Mouse (Mus musculus) ES-E14 (cell line): ENCODE data around the gene Lrmp. TPM values are rescaled to one million over a fixed set of nuclear protein-coding genes. Genes with fewer than 3 reads are reported as not detected.
"Not testable (repeated sequence)": the region's sequence is repeated elsewhere in the genome, so short reads cannot be mapped to it uniquely, and the experiment has no call there.

Experiments used
- DNase-seq: peaks from one replicate; pipeline ENCODE4 v3.0.0-alpha.2; 2013; ENCODE audit warnings: low read depth, low spot score
- H3K27ac ChIP-seq: 2 replicates; pipeline ENCODE4 v1.5.1; 2012; ENCODE audit warnings: low read depth, mild to moderate bottlenecking, low read length, moderate library complexity, mixed read lengths; ENCODE audit not compliant: poor library complexity, insufficient read depth, severe bottlenecking
- H3K36me3 ChIP-seq: 2 replicates; pipeline ENCODE4 v1.6.1; 2012; ENCODE audit warnings: mild to moderate bottlenecking, low read length, moderate library complexity, mixed read lengths; ENCODE audit not compliant: control insufficient read depth, poor library complexity, insufficient read depth, severe bottlenecking
- H3K4me1 ChIP-seq, 2 experiments: fragments of 150-350 bp in 1 of 2; sonication (generic) in 1 of 2; 2 replicates each; pipeline ENCODE4 v1.6.1; 2012; ENCODE audit warnings: low read length in 2 of 2, mild to moderate bottlenecking in 1 of 2, mixed read lengths in 1 of 2; ENCODE audit not compliant: control insufficient read depth in 2 of 2, insufficient read depth in 2 of 2, poor library complexity in 1 of 2
- H3K4me3 ChIP-seq, 2 experiments: fragments of 150-350 bp in 1 of 2; sonication (generic) in 1 of 2; 2 replicates each; pipeline ENCODE4 v1.5.1; 2012; ENCODE audit warnings: low read length in 2 of 2, low read depth in 1 of 2, mild to moderate bottlenecking in 1 of 2, mixed read lengths in 1 of 2; ENCODE audit not compliant: insufficient read depth in 1 of 2, poor library complexity in 1 of 2, severe bottlenecking in 1 of 2
- H3K9ac ChIP-seq: 2 replicates; pipeline ENCODE4 v1.6.1; 2012; ENCODE audit warnings: low read depth, mild to moderate bottlenecking, low read length, mixed read lengths; ENCODE audit not compliant: poor library complexity, insufficient read depth, severe bottlenecking
- H3K9me3 ChIP-seq: fragments of 150-350 bp; sonication (generic); 2 replicates; pipeline ENCODE4 v1.6.1; 2012; ENCODE audit warnings: low read depth, mild to moderate bottlenecking, low read length; ENCODE audit not compliant: control insufficient read depth, insufficient read depth
- CHD2 ChIP-seq: IDR thresholded peaks from 2 replicates; pipeline ENCODE4 v1.6.1; 2014; ENCODE audit warnings: mild to moderate bottlenecking, low read depth, low read length, inconsistent platforms
- HCFC1 ChIP-seq: IDR thresholded peaks from 2 replicates; pipeline ENCODE4 v1.6.1; 2012; ENCODE audit warnings: low read length, inconsistent platforms, borderline replicate concordance; ENCODE audit not compliant: insufficient read depth
- MAFK ChIP-seq: IDR thresholded peaks from 2 replicates; pipeline ENCODE4 v1.6.1; 2014; ENCODE audit warnings: mild to moderate bottlenecking, low read depth, low read length, inconsistent platforms; ENCODE audit not compliant: insufficient read depth
- ZC3H11A ChIP-seq: IDR thresholded peaks from 2 replicates; pipeline ENCODE4 v1.6.1; 2012; ENCODE audit warnings: low read depth, mild to moderate bottlenecking, inconsistent platforms, low read length, borderline replicate concordance
- ZNF384 ChIP-seq: IDR thresholded peaks from 2 replicates; pipeline ENCODE4 v1.6.1; 2012; ENCODE audit warnings: low read depth, low read length, inconsistent platforms
- in situ Hi-C, 2 experiments: fragments of 600-800 bp; cut with MboI; formaldehyde crosslinking; loops; one replicate each; pipeline ENCODE4 v1.15.1; 2025; ENCODE audit warnings: low sequenced_read_pairs in 2 of 2, inconsistent platforms in 1 of 2; ENCODE audit not compliant: unreplicated experiment in 2 of 2
- total RNA-seq: library from RNA; depleted of rRNA; stranded (reverse); fragments of 300-350 nt; gene quantifications from 2 replicates; pipeline ENCODE4 v1.2.3, GENCODE M21; 2012

Lrmp gene
- total RNA-seq, 1 experiment, result 10.4 TPM

GRCm38 (mm10) chr6:145131991-145132390, 16.5 kb downstream of the Lrmp start:
- in situ Hi-C loops, result no loop called here
- DNase-seq, result no peak
- Histone ChIP-seq H3K36me3 (no peaks in the 10 kb centered on the region), H3K4me3 (no peak overlapping the region), H3K27ac (no peak overlapping the region), H3K4me1 (0 out of 4 replicates have a peak, but pooled peaks cover 0 to 1% of the 10 kb centered on the region in 2 experiments), H3K9me3 (no peaks in the 10 kb centered on the region), H3K9ac (no peak overlapping the region)
- TF ChIP-seq ZC3H11A (no peak), CHD2 (no peak), HCFC1 (no peak), MAFK (no peak), ZNF384 (no peak)

DNA sequence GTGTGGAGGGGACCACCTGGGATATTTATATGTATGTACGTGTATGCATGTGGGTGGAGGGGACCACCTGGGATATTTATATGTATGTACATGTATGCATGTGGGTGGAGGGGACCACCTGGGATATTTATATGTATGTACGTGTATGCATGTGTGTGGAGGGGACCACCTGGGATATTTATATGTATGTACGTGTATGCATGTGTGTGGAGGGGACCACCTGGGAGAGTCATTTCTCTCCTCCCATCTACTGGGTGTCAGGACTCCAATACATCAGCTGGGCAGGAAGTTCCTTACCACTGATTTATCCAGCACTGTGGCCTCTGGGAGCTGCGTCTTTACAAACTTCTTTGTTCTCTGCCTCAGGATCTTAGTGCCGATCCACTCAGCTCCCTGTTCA, 17.5 kb downstream of the Lrmp start:
- H3K4me3 ChIP-seq, H3K9me3 ChIP-seq, H3K4me1 ChIP-seq, H3K27ac ChIP-seq, H3K9ac ChIP-seq, H3K36me3 ChIP-seq, DNase-seq, in situ Hi-C loops: not testable (repeated sequence)

GRCm38 (mm10) chr6:145135295-145135694, 19.8 kb downstream of the Lrmp start:
- H3K4me1 ChIP-seq, result peaks cover 1 to 4% of the 10 kb centered on the region in 2 experiments; a peak in 1 of 4 replicates
- no peaks in the 10 kb centered on the region for H3K9me3 ChIP-seq
- DNase-seq, result no peak
- no peak overlapping the region for H3K27ac ChIP-seq
- TF ChIP-seq HCFC1, result no peak
- no peak for TF ChIP-seq ZC3H11A
- TF ChIP-seq CHD2, result no peak
- no peak for TF ChIP-seq MAFK
- no peak for TF ChIP-seq ZNF384
- no peaks in the 10 kb centered on the region for H3K36me3 ChIP-seq
- H3K4me3 ChIP-seq, result no peak overlapping the region
- H3K9ac ChIP-seq, result no peak overlapping the region
- in situ Hi-C loops, result no loop called here

DNA sequence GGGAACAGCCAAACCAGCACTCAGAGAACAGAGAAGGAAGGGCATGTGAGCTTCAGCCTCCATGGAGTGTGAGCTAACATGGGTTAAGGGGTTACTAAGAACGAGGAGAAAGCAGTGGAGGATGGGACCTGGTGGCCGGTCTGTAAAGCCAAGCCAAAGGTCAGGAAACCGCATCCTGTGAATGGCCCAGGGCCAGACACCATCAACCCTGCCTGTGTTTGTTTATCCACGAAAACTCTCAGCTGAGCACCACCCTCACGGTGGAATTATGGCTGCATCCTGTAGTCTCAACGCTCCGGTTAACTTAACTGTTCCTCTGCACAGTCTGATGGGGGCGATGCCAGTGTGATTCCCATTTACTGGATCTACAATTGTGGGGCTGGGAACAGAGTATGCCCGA, 20.4 kb downstream of the Lrmp start:
- Histone ChIP-seq H3K9me3 (no peaks in the 10 kb centered on the region), H3K36me3 (no peaks in the 10 kb centered on the region), H3K9ac (no peak overlapping the region), H3K4me3 (no peak overlapping the region), H3K4me1 (peaks cover 1 to 4% of the 10 kb centered on the region in 2 experiments; a peak in 1 of 4 replicates), H3K27ac (no peak overlapping the region)
- DNase-seq, result no peak
- no peak for TF ChIP-seq ZC3H11A
- in situ Hi-C loops, result no loop called here

- Histone ChIP-seq H3K9ac (no peak overlapping the region), H3K9me3 (no peaks in the 10 kb centered on the region), H3K4me3 (no peak overlapping the region), H3K4me1 (peaks cover 1 to 8% of the 10 kb centered on the region in 2 experiments; a peak in 1 of 4 replicates), H3K27ac (no peak overlapping the region), H3K36me3 (no peaks in the 10 kb centered on the region)
- TF ChIP-seq ZC3H11A (no peak), MAFK (no peak), HCFC1 (no peak), CHD2 (no peak), ZNF384 (no peak)
- in situ Hi-C loops, result no loop called here
- no peak for DNase-seq
These were observed 21.4 kb downstream of the Lrmp start for GRCm38 (mm10) chr6:145136831-145137230.
